In genomic region chr13:41957932-41958331, GRCm38 (mm10) we compare ENCODE assay signal across 17 mouse cellular contexts.
DNase-seq lines count a peak whose midpoint lies in the region; ATAC-seq lines count a peak whose summit lies in the region.
"Had no signal": no experiment of that assay in that cellular context is flagged by ENCODE, and none has a peak within 500 bp of the region (broad histone marks: within the 10 kb centered on the region; RNA-seq: fewer than 3 reads in every experiment).

No protein-coding gene starts in this region.

- no peaks in the 10 kb centered on the region for H3K36me3 ChIP-seq in forebrain, embryonic 15.5 days
- H3K36me3 ChIP-seq: heart, embryonic 15.5 days; limb, embryonic 15.5 days; midbrain, embryonic 13.5 days had no signal

- no peaks in the 10 kb centered on the region for H3K27me3 ChIP-seq in forebrain, embryonic 15.5 days
- H3K27me3 ChIP-seq: heart, embryonic 15.5 days; limb, embryonic 15.5 days; midbrain, embryonic 13.5 days; Patski had no signal

- no peak overlapping the region for H3K9ac ChIP-seq in forebrain, embryonic 15.5 days (replicated peaks)
- H3K9ac ChIP-seq: heart, embryonic 15.5 days; limb, embryonic 15.5 days; midbrain, embryonic 13.5 days had no signal

- H3K4me2 ChIP-seq in forebrain, embryonic 15.5 days (replicated peaks) = no peak overlapping the region
- H3K4me2 ChIP-seq: heart, embryonic 15.5 days; limb, embryonic 15.5 days; midbrain, embryonic 13.5 days had no signal

- no peaks in the 10 kb centered on the region for H3K4me1 ChIP-seq in forebrain, embryonic 15.5 days
- H3K4me1 ChIP-seq: heart, embryonic 15.5 days; limb, embryonic 15.5 days; midbrain, embryonic 13.5 days had no signal

- peak; percentile 11 for DNase-seq in gastrocnemius, adult 18-20 months (ENCODE audit: low spot score)
- no peak for DNase-seq in gastrocnemius, postnatal 4 days (ENCODE audit: low spot score in 2 of 2)
- peak; percentile 46 for DNase-seq in kidney, postnatal 14 days
- DNase-seq in kidney, adult 18-20 months = no peak
- DNase-seq in heart, postnatal 36 days = peak; percentile 22 to 29
- peak; percentile 39 for DNase-seq in lung, postnatal 25 days (ENCODE audit: low spot score)
- no peak for DNase-seq in cerebellum, adult 9-10 months
- DNase-seq: cerebellum, adult 2 months; embryo, embryonic 11 days; thymus, postnatal 25 days had no signal

- no peak overlapping the region for H3K27ac ChIP-seq in forebrain, embryonic 15.5 days (replicated peaks)
- H3K27ac ChIP-seq: heart, embryonic 15.5 days; layer of hippocampus, adult 2 months; limb, embryonic 15.5 days; macrophage; midbrain, embryonic 13.5 days had no signal

- 77% methylated on average over 4 of the region's 4 CpGs for WGBS in forebrain, embryonic 15.5 days

- H3K9me3 ChIP-seq in forebrain, embryonic 15.5 days = no peaks in the 10 kb centered on the region
- H3K9me3 ChIP-seq: heart, embryonic 15.5 days; limb, embryonic 15.5 days; midbrain, embryonic 13.5 days had no signal

- no peak for ATAC-seq in forebrain, embryonic 15.5 days (replicated peaks)
- ATAC-seq: midbrain, embryonic 13.5 days; Patski had no signal

- no peak overlapping the region for H3K4me3 ChIP-seq in forebrain, embryonic 15.5 days
- H3K4me3 ChIP-seq: heart, embryonic 15.5 days; layer of hippocampus, adult 2 months; limb, embryonic 15.5 days; midbrain, embryonic 13.5 days had no signal

- intact Hi-C loops in heart, postnatal 36 days (cut with DNase I) = loop anchor here (5.0 kb wide), 1 partner anchor 46 kb away; no protein-coding TSS in a partner anchor

Comparison
In these comparisons a context has a peak if more than half of its experiments do, and no peak if none do; other contexts are left out.
1. DNase-seq: peak in gastrocnemius, adult 18-20 months (single experiment), kidney, postnatal 14 days (single experiment), heart, postnatal 36 days (2 of 2) and lung, postnatal 25 days (single experiment); none in gastrocnemius, postnatal 4 days (0 of 2), kidney, adult 18-20 months (single experiment) and cerebellum, adult 9-10 months (single experiment).